Mouse (Mus musculus) limb, embryonic 11.5 days (tissue): ENCODE measurements around the gene Clec4a3. TPM values are rescaled to one million over a fixed set of nuclear protein-coding genes. Genes with fewer than 3 reads are reported as not detected.
"Not testable (repeated sequence)": the region's sequence is repeated elsewhere in the genome, so short reads cannot be mapped to it uniquely, and the experiment has no call there.

Source experiments
- ATAC-seq: fragments of 200-750 bp; cut with Nextera tagmentation; 2 replicates; pipeline ENCODE4 v1.8.0; 2017; ENCODE audit warnings: low read depth; ENCODE audit not compliant: insufficient number of reproducible peaks, low FRiP score, low TSS enrichment
- DNase-seq: peaks from one replicate; pipeline ENCODE4 v3.0.0-alpha.2; 2015; ENCODE audit warnings: low spot score
- H3K27ac ChIP-seq: fragments of 300-500 bp; sonication (generic); replicated peaks from 2 replicates; pipeline ENCODE4 v1.5.1; 2014; ENCODE audit warnings: low read depth, mild to moderate bottlenecking, low read length
- H3K27me3 ChIP-seq: fragments of 300-500 bp; sonication (generic); 2 replicates; pipeline ENCODE4 v1.6.1; 2014; ENCODE audit warnings: mild to moderate bottlenecking, low read length, mixed read lengths; ENCODE audit not compliant: control insufficient read depth, insufficient read depth
- H3K36me3 ChIP-seq: fragments of 300-500 bp; sonication (generic); 2 replicates; pipeline ENCODE4 v1.6.1; 2014; ENCODE audit warnings: mild to moderate bottlenecking, low read length, moderate library complexity, mixed read lengths; ENCODE audit not compliant: control insufficient read depth, insufficient read depth
- H3K4me1 ChIP-seq: fragments of 300-500 bp; sonication (generic); 2 replicates; pipeline ENCODE4 v1.6.1; 2014; ENCODE audit warnings: low read length, mixed read lengths; ENCODE audit not compliant: control insufficient read depth, insufficient read depth
- H3K4me2 ChIP-seq: fragments of 300-500 bp; sonication (generic); 2 replicates; pipeline ENCODE4 v1.6.1; 2014; ENCODE audit warnings: low read depth, mild to moderate bottlenecking, moderate library complexity; ENCODE audit not compliant: severe bottlenecking
- H3K4me3 ChIP-seq: fragments of 300-500 bp; sonication (generic); 2 replicates; pipeline ENCODE4 v1.5.1; 2014; ENCODE audit warnings: low read depth, low read length
- H3K9ac ChIP-seq: fragments of 300-500 bp; sonication (generic); 2 replicates; pipeline ENCODE4 v1.6.1; 2014; ENCODE audit warnings: mild to moderate bottlenecking, low read length
- H3K9me3 ChIP-seq: fragments of 300-500 bp; sonication (generic); 2 replicates; pipeline ENCODE4 v1.6.1; 2016; ENCODE audit warnings: low read length; ENCODE audit not compliant: control insufficient read depth
- WGBS: fragments of 180-500 bp; shearing (Covaris S2); extraction: QIAGEN DNeasy Blood & Tissue Kit; methylation state at CpG from one replicate; pipeline ENCODE4 v1.1.7; 2014; 5-methylcytosine and 5-hydroxymethylcytosine counted together
- polyA plus RNA-seq: library from polyadenylated mRNA; unstranded; fragments of >200 nt; fragmentation: Nextera tagmentation; extraction: Ambion mirVana; gene quantifications from 2 replicates; pipeline ENCODE4 v1.2.1, GENCODE M21; 2014

The Clec4a3 gene
- polyA plus RNA-seq, 1 experiment from 2014 or later = 0.28 TPM

DNA sequence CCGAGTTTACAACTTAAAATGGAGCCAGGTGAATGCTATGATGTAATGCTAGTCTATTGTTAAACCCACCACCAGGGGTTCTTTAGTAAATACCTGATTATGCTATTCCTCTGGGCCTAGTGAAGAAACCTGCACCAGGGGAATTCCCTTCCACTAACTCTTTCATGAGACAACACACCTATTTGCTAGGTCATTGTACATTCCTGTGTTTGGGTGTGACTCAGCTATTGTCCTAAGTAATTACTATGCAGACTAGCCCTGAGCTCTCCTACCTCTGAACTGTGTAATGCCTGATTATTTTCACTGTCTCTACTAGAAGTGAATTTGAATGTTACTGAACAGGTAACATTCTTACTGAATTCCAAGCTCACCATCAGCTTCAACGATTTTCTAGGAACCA lies 52.4 kb downstream of the Clec4a3 start:
- not testable (repeated sequence) for ATAC-seq, H3K4me1 ChIP-seq, DNase-seq, H3K9me3 ChIP-seq, H3K36me3 ChIP-seq, H3K27ac ChIP-seq, H3K27me3 ChIP-seq, H3K9ac ChIP-seq, H3K4me3 ChIP-seq, H3K4me2 ChIP-seq
- 75% methylated on average over 2 of the region's 2 CpGs for WGBS

DNA sequence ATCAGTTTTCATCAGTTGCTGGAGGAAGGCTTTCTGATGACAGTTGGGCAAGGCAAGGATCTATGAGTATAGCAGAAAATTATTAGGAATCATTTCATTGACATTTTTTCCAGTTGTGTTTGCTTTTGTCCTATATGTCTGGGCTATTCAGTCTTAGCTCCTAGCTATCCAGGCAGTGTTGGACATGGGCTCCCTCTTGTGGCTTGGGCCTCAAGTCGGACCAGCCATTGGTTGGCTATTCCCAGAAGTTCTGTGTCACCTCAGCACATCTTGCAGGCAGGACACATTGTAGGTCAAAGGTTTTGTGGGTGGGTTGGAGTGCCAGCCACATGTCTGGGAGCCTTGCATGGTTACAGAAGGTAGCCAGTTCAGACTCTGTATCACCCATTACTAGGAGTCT lies 53.3 kb downstream of the Clec4a3 start:
- no peaks in the 10 kb centered on the region for H3K4me1 ChIP-seq
- H3K4me3 ChIP-seq = no peak overlapping the region
- DNase-seq (no peak), ATAC-seq (no peak; the same call in 1 of the 2 replicates)
- H3K4me2 ChIP-seq = no peak overlapping the region
- H3K9ac ChIP-seq = no peak overlapping the region
- 67% methylated on average over 1 of the region's 1 CpGs for WGBS
- no peak overlapping the region for H3K27ac ChIP-seq
- no peaks in the 10 kb centered on the region for H3K36me3 ChIP-seq
- no peaks in the 10 kb centered on the region for H3K27me3 ChIP-seq
- H3K9me3 ChIP-seq = no peaks in the 10 kb centered on the region

Other genes with a start within 250 kb of the Clec4a3 start
- 0.07 and 0.09 TPM in 2 replicates for gene Nanog, start 245.0 kb upstream of the Clec4a3 start, polyA plus RNA-seq
- gene Slc2a3, start 150.9 kb upstream of the Clec4a3 start, polyA plus RNA-seq = 72.9 and 74.1 TPM in 2 replicates
- 3.7 and 3.9 TPM in 2 replicates for gene Foxj2, start 132.6 kb upstream of the Clec4a3 start, polyA plus RNA-seq
- gene C3ar1, start 96.4 kb upstream of the Clec4a3 start, polyA plus RNA-seq = 0.97 and 1.0 TPM in 2 replicates
- 59.0 and 61.5 TPM in 2 replicates for gene Necap1, start 78.0 kb upstream of the Clec4a3 start, polyA plus RNA-seq
- 0.64 and 0.99 TPM in 2 replicates for gene Clec4a1, start 30.7 kb upstream of the Clec4a3 start, polyA plus RNA-seq
- gene Clec4a4, start 37.9 kb downstream of the Clec4a3 start, polyA plus RNA-seq = not detected in 2 replicates
- gene Clec4b1, start 97.4 kb downstream of the Clec4a3 start, polyA plus RNA-seq = not detected in 2 replicates
- gene Clec4a2, start 153.9 kb downstream of the Clec4a3 start, polyA plus RNA-seq = 0.53 and 1.4 TPM in 2 replicates
- not detected in 2 replicates for gene Clec4b2, start 220.4 kb downstream of the Clec4a3 start, polyA plus RNA-seq